Mouse (Mus musculus) hindbrain, embryonic 11.5 days (tissue): ENCODE measurements around the gene Klf11. TPM values are rescaled to one million over a fixed set of nuclear protein-coding genes. Genes with fewer than 3 reads are reported as not detected.
"Not testable (repeated sequence)": the region's sequence is repeated elsewhere in the genome, so short reads cannot be mapped to it uniquely, and the experiment has no call there.

ENCODE experiments used
- ATAC-seq: fragments of 200-750 bp; cut with Nextera tagmentation; 2 replicates; pipeline ENCODE4 v1.8.0; 2017; ENCODE audit warnings: mild to moderate bottlenecking, moderate TSS enrichment, moderate library complexity; ENCODE audit not compliant: low FRiP score
- DNase-seq: peaks from one replicate; pipeline ENCODE4 v3.0.0-alpha.2; 2015; ENCODE audit warnings: low spot score
- H3K27ac ChIP-seq: fragments of 300-500 bp; sonication (generic); 2 replicates; pipeline ENCODE4 v1.5.1; 2014; ENCODE audit warnings: mild to moderate bottlenecking, low read depth, low read length
- H3K27me3 ChIP-seq: fragments of 300-500 bp; sonication (generic); 2 replicates; pipeline ENCODE4 v1.6.1; 2014; ENCODE audit warnings: mild to moderate bottlenecking, low read length, moderate library complexity, mixed read lengths; ENCODE audit not compliant: control insufficient read depth, insufficient read depth
- H3K36me3 ChIP-seq: fragments of 300-500 bp; sonication (generic); 2 replicates; pipeline ENCODE4 v1.6.1; 2014; ENCODE audit warnings: mild to moderate bottlenecking, low read length, moderate library complexity, mixed read lengths; ENCODE audit not compliant: control insufficient read depth, insufficient read depth
- H3K4me1 ChIP-seq: fragments of 300-500 bp; sonication (generic); replicated peaks from 2 replicates; pipeline ENCODE4 v1.6.1; 2014; ENCODE audit warnings: low read length, mixed read lengths; ENCODE audit not compliant: control insufficient read depth, insufficient read depth
- H3K4me2 ChIP-seq: fragments of 300-500 bp; sonication (generic); replicated peaks from 2 replicates; pipeline ENCODE4 v1.6.1; 2014; ENCODE audit warnings: mild to moderate bottlenecking, low read depth, low read length
- H3K4me3 ChIP-seq: fragments of 300-500 bp; sonication (generic); 2 replicates; pipeline ENCODE4 v1.5.1; 2014; ENCODE audit warnings: low read depth, low read length
- H3K9ac ChIP-seq: fragments of 300-500 bp; sonication (generic); 2 replicates; pipeline ENCODE4 v1.6.1; 2014; ENCODE audit warnings: low read depth, low read length
- H3K9me3 ChIP-seq: fragments of 300-500 bp; sonication (generic); 2 replicates; pipeline ENCODE4 v1.6.1; 2016; ENCODE audit warnings: low read length; ENCODE audit not compliant: control insufficient read depth
- WGBS: fragments of 180-500 bp; shearing (Covaris S2); extraction: QIAGEN DNeasy Blood & Tissue Kit; methylation state at CpG from one replicate; pipeline ENCODE4 v1.1.7; 2014; 5-methylcytosine and 5-hydroxymethylcytosine counted together
- polyA plus RNA-seq: library from polyadenylated mRNA; unstranded; fragments of >200 nt; fragmentation: Nextera tagmentation; extraction: Ambion mirVana; gene quantifications from 2 replicates; pipeline ENCODE4 v1.2.1, GENCODE M21; 2014

Gene Klf11
- polyA plus RNA-seq, 1 experiment from 2014 or later = 12.5 TPM

DNA sequence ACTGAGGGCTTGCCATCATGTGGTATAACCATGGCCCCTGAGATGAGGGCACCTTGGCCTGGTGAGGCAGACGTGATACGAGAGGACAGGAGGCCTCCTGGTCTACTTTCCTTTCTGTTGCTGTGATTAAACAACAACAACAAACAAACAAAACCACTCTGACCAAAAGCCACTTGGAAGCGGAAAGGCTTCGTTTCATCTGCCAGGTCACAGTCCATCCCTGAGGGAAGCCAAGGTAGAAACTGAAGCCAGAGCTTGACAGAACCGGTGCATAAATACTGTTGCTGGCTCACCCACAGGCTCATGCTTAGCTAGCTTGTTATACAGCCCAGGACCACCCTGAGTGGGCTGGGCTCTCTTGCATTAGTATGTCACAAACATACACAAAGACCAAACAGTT, 24.7 kb upstream of the Klf11 start:
- Histone ChIP-seq H3K27ac (no peak overlapping the region), H3K4me1 (no peaks in the 10 kb centered on the region; the same call in none of the 2 replicates), H3K4me3 (no peak overlapping the region), H3K9ac (no peak overlapping the region), H3K27me3 (no peaks in the 10 kb centered on the region), H3K9me3 (no peaks in the 10 kb centered on the region), H3K4me2 (no peak overlapping the region), H3K36me3 (no peaks in the 10 kb centered on the region)
- no peak for ATAC-seq
- no peak for DNase-seq
- WGBS = 94% methylated on average over 5 of the region's 5 CpGs

DNA sequence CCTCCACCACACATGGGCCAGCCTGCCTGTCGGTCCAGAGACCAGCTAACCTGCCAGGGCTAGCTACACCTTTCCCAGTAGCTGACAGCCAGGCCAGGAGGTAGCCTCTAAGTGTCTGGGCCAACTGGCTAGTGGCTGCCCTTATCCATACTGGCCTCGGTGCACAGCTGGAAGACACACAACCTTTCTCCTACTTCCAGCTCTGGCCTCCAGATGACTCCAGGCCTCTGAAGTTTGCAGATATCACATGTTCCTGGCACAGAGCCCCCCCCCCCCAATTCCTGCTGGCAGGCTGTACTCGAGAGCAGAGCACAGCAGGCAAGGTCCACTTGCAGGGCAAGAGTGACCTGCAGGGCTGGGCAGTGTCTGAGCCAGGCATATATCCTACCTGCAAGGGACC, 23.9 kb upstream of the Klf11 start:
- Histone ChIP-seq H3K4me1 (no peaks in the 10 kb centered on the region; the same call in none of the 2 replicates), H3K9ac (no peak overlapping the region), H3K4me3 (no peak overlapping the region), H3K27ac (no peak overlapping the region), H3K27me3 (no peaks in the 10 kb centered on the region), H3K4me2 (no peak overlapping the region), H3K36me3 (no peaks in the 10 kb centered on the region), H3K9me3 (no peaks in the 10 kb centered on the region)
- no peak for ATAC-seq
- 60% methylated on average over 3 of the region's 3 CpGs for WGBS
- no peak for DNase-seq

DNA sequence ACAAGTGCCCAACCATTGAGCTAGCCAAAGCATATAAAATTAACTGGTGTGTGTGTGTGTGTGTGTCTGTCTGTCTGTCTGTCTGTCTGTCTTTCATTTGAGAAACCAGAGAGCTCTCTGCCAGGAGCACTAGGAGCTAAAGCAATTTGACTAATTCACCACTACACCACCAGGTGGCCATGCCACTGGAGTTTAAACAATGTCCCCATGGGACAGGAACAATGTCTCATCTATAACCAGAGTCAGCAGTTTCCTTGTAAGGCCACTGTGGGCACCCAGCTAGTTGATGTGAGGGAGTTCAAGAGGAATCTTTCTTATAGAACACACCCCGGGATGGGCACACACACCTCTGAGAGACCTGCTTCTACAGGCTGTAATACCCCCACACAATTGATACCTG, 20.9 kb upstream of the Klf11 start:
- no peak overlapping the region for H3K4me2 ChIP-seq
- 86% methylated on average over 1 of the region's 1 CpGs for WGBS
- H3K9me3 ChIP-seq = no peaks in the 10 kb centered on the region
- no peaks in the 10 kb centered on the region for H3K27me3 ChIP-seq
- H3K27ac ChIP-seq = no peak overlapping the region
- no peak overlapping the region for H3K4me3 ChIP-seq
- no peak overlapping the region for H3K9ac ChIP-seq
- ATAC-seq = no peak
- no peaks in the 10 kb centered on the region for H3K4me1 ChIP-seq
- DNase-seq = no peak
- H3K36me3 ChIP-seq = no peaks in the 10 kb centered on the region

DNA sequence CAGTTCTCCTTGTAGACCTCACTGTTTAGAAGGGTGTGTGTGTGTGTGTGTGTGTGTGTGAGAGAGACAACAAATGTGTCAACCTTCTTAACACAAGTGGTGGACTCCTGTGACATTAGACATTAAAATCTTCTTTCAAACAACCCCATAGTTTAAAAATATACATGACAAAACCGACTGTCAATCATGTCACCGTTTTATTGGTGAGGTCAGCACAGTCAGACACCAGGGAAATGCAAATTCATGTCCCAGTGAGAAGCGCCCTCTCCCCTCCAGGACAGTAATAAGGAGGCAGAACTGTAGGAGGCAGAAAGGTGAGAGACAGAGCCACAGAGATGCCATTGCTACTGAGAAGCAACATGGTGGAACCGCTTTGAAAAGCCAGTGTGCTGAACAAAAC, 18.7 kb upstream of the Klf11 start:
- no peak overlapping the region for H3K4me2 ChIP-seq
- no peaks in the 10 kb centered on the region for H3K9me3 ChIP-seq
- 59% methylated on average over 4 of the region's 4 CpGs for WGBS
- no peak overlapping the region for H3K27ac ChIP-seq
- H3K27me3 ChIP-seq = no peaks in the 10 kb centered on the region
- H3K9ac ChIP-seq = no peak overlapping the region
- no peaks in the 10 kb centered on the region for H3K4me1 ChIP-seq
- no peak for DNase-seq
- H3K4me3 ChIP-seq = no peak overlapping the region
- H3K36me3 ChIP-seq = no peaks in the 10 kb centered on the region
- ATAC-seq = no peak

- WGBS = 90% methylated on average over 1 of the region's 1 CpGs
- no peak overlapping the region for H3K4me3 ChIP-seq
- H3K27me3 ChIP-seq = no peaks in the 10 kb centered on the region
- H3K36me3 ChIP-seq = no peaks in the 10 kb centered on the region
- H3K4me1 ChIP-seq = no peaks in the 10 kb centered on the region
- H3K9ac ChIP-seq = no peak overlapping the region
- DNase-seq = no peak
- no peak overlapping the region for H3K4me2 ChIP-seq
- no peaks in the 10 kb centered on the region for H3K9me3 ChIP-seq
- H3K27ac ChIP-seq = no peak overlapping the region
- ATAC-seq = no peak
These were observed 17.3 kb upstream of the Klf11 start for GRCm38 (mm10) chr12:24633753-24634191.

GRCm38 (mm10) chr12:24634212-24634611, 16.9 kb upstream of the Klf11 start:
- no peak for DNase-seq
- Histone ChIP-seq H3K9me3 (no peaks in the 10 kb centered on the region), H3K27me3 (no peaks in the 10 kb centered on the region), H3K4me1 (no peaks in the 10 kb centered on the region), H3K36me3 (no peaks in the 10 kb centered on the region), H3K4me2 (no peak overlapping the region), H3K27ac (no peak overlapping the region), H3K4me3 (no peak overlapping the region), H3K9ac (no peak overlapping the region)
- no peak for ATAC-seq
- 86% methylated on average over 4 of the region's 4 CpGs for WGBS

GRCm38 (mm10) chr12:24634648-24635047, 16.4 kb upstream of the Klf11 start:
- H3K36me3 ChIP-seq = no peaks in the 10 kb centered on the region
- ATAC-seq = no peak
- H3K9me3 ChIP-seq = no peaks in the 10 kb centered on the region
- no peaks in the 10 kb centered on the region for H3K4me1 ChIP-seq
- 87% methylated on average over 3 of the region's 3 CpGs for WGBS
- no peak for DNase-seq
- no peak overlapping the region for H3K9ac ChIP-seq
- H3K27me3 ChIP-seq = no peaks in the 10 kb centered on the region
- H3K4me3 ChIP-seq = no peak overlapping the region
- no peak overlapping the region for H3K27ac ChIP-seq
- H3K4me2 ChIP-seq = no peak overlapping the region

DNA sequence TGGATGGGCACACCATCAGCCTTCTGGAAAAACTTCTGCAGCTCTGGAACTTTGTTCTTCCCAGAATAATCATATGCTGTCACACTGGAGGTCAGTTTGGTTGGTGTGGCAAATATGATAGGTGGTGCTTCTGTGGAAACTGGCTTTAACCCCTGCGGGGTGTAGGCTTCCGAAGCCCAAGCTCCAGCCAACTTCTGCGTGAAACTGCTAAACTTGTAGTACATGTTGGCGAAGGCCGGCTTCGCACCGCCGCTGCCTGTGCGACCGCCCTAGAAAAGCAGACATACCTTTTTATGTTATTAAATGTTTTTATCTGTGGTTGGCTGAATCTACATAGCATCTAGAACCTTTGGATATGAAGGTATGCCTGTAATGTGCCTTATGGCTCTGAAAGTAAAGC, 12.3 kb upstream of the Klf11 start:
- not testable (repeated sequence) for H3K36me3 ChIP-seq, H3K4me2 ChIP-seq, DNase-seq, H3K27ac ChIP-seq, H3K27me3 ChIP-seq, ATAC-seq, H3K9ac ChIP-seq, H3K4me1 ChIP-seq, H3K4me3 ChIP-seq, H3K9me3 ChIP-seq
- 96% methylated on average over 10 of the region's 10 CpGs for WGBS

DNA sequence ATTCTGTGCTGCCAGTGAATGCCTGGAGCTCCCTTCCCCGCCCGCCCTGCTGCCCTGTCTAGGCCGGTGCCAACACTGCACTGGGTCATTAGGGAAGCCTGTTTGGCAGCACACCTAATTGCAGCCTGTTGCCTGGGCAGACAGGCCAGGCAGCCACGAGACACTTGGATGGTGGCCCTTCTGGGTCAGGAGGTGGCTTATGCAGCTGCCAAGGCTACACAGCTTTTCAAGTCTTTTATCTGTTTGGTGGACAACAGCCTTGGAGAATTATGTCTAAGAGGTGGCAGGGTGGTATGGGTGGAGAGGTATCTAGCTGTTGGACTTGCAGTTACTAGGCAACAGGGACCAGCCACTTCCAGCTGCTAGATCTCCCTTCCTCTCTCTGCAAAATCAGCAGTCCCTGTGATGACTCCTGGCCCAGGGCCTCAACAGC, 8.7 kb upstream of the Klf11 start:
- no peak overlapping the region for H3K4me2 ChIP-seq
- H3K9me3 ChIP-seq = no peaks in the 10 kb centered on the region
- H3K9ac ChIP-seq = no peak overlapping the region
- H3K36me3 ChIP-seq = no peaks in the 10 kb centered on the region
- no peak overlapping the region for H3K27ac ChIP-seq
- WGBS = 79% methylated on average over 4 of the region's 4 CpGs
- no peak for ATAC-seq
- no peak overlapping the region for H3K4me3 ChIP-seq
- H3K4me1 ChIP-seq = no peaks in the 10 kb centered on the region
- no peak for DNase-seq
- H3K27me3 ChIP-seq = no peaks in the 10 kb centered on the region
